Mouse (Mus musculus) embryo, embryonic 11 days (tissue): ENCODE measurements at regions not wholly inside any gene's neighbourhood (a gene's known extent, or its start where the extent isn't known, plus 50 kb on each side); places are given as distances from the start of the nearest gene placed in this dataset.

Source experiments
- DNase-seq: peaks from one replicate; pipeline ENCODE4 v3.0.0-alpha.2; 2015

GRCm38 (mm10) chr15:65733326-65733725 lies 718.6 kb upstream of the Gm21961 start:
- no peak for DNase-seq

- no peak for DNase-seq
Measured at GRCm38 (mm10) chr15:65731308-65731707, 716.6 kb upstream of the Gm21961 start.

- DNase-seq = no peak
Measured at GRCm38 (mm10) chr15:65727061-65727460, 712.4 kb upstream of the Gm21961 start.

GRCm38 (mm10) chr15:65726271-65726670 lies 711.6 kb upstream of the Gm21961 start:
- DNase-seq = no peak

GRCm38 (mm10) chr15:65703559-65703958 lies 688.9 kb upstream of the Gm21961 start:
- DNase-seq = peak; percentile 9

GRCm38 (mm10) chr15:65701510-65701909 lies 686.8 kb upstream of the Gm21961 start:
- DNase-seq = peak; percentile 20

- no peak for DNase-seq
Measured at GRCm38 (mm10) chr15:65698596-65698995, 683.9 kb upstream of the Gm21961 start.
